In genomic region chr16:92421147-92421934, GRCm38 (mm10) we compare ENCODE assay signal across 9 mouse cellular contexts. TPM values are rescaled to one million over a fixed set of nuclear protein-coding genes. Genes with fewer than 3 reads are reported as not detected.
DNase-seq lines count a peak whose midpoint lies in the region; ATAC-seq and TF ChIP-seq lines count a peak whose summit lies in the region.
"Had no signal": no experiment of that assay in that cellular context is flagged by ENCODE, and none has a peak within 500 bp of the region (broad histone marks: within the 10 kb centered on the region; RNA-seq: fewer than 3 reads in every experiment).

No protein-coding gene starts in this region.

- H3K4me3 ChIP-seq in intestine, postnatal 0 days (ENCODE audit: low read depth, low read length): no peak overlapping the region
- H3K4me3 ChIP-seq in intestine, embryonic 16.5 days (ENCODE audit: low read length): no peak overlapping the region
- H3K4me3 ChIP-seq in embryonic fibroblast, embryonic 13.5 days (ENCODE audit: insufficient read depth, low read length): no peak overlapping the region

- no peaks in the 10 kb centered on the region for H3K36me3 ChIP-seq in intestine, postnatal 0 days (ENCODE audit: control insufficient read depth, insufficient read depth)
- no peaks in the 10 kb centered on the region for H3K36me3 ChIP-seq in intestine, embryonic 16.5 days (ENCODE audit: control insufficient read depth, insufficient read depth, low read length)

- H3K9ac ChIP-seq in intestine, postnatal 0 days (ENCODE audit: low read depth, low read length): no peak overlapping the region
- H3K9ac ChIP-seq in intestine, embryonic 16.5 days (ENCODE audit: low read depth, low read length): no peak overlapping the region

- intact Hi-C loops in left cerebral cortex, postnatal 25 days (cut with DNase I): no loop called here

- peaks cover 24% of the 10 kb centered on the region; the same call in 1 of the 2 replicates for H3K4me1 ChIP-seq in intestine, postnatal 0 days (replicated peaks; ENCODE audit: control insufficient read depth, insufficient read depth, low read length)
- H3K4me1 ChIP-seq in intestine, embryonic 16.5 days (ENCODE audit: control insufficient read depth, insufficient read depth, low read length): peaks cover 22% of the 10 kb centered on the region
- H3K4me1 ChIP-seq in embryonic fibroblast, embryonic 13.5 days (ENCODE audit: control insufficient read depth, insufficient read depth, low read length): peaks cover 17% of the 10 kb centered on the region; the same call in 1 of the 2 replicates

- H3K4me2 ChIP-seq in intestine, postnatal 0 days (replicated peaks; ENCODE audit: low read depth): no peak overlapping the region
- H3K4me2 ChIP-seq in intestine, embryonic 16.5 days (ENCODE audit: low read depth, low read length): no peak overlapping the region

- DNase-seq in adrenal gland, postnatal 10 days: peak; percentile 57
- DNase-seq in adrenal gland, postnatal 25 days: no peak
- DNase-seq in 3T3-L1 (ENCODE audit: low read depth, low spot score): peak; percentile 54
- no peak for DNase-seq in embryo, embryonic 9.5 days (ENCODE audit: extremely low spot score)
- no peak for DNase-seq in left cerebral cortex, postnatal 25 days (ENCODE audit: low spot score in 2 of 2)
- DNase-seq: cerebellum, adult 11 months had no signal

- TF ChIP-seq POLR2A in embryonic fibroblast, embryonic 13.5 days (IDR thresholded peaks at IDR 0.05; ENCODE audit: low read depth, low read length): no peak

- no peaks in the 10 kb centered on the region for H3K27me3 ChIP-seq in intestine, postnatal 0 days (replicated peaks; ENCODE audit: control insufficient read depth, insufficient read depth, low read length)
- no peaks in the 10 kb centered on the region for H3K27me3 ChIP-seq in intestine, embryonic 16.5 days (replicated peaks; ENCODE audit: control insufficient read depth, insufficient read depth, low read length)

- peak; percentile 62 for TF ChIP-seq CTCF in intestine, postnatal 0 days (IDR thresholded peaks at IDR 0.05; ENCODE audit: low read depth)
- peak; percentile 6; the same call in 1 of the 2 replicates for TF ChIP-seq CTCF in embryonic fibroblast, embryonic 13.5 days (IDR thresholded peaks at IDR 0.05; ENCODE audit: borderline replicate concordance, insufficient read depth, low read length)

- peak; percentile 28; the same call in 1 of the 2 replicates for ATAC-seq in intestine, postnatal 0 days
- no peak for ATAC-seq in intestine, embryonic 16.5 days

- H3K9me3 ChIP-seq in intestine, postnatal 0 days (ENCODE audit: control insufficient read depth): no peaks in the 10 kb centered on the region
- H3K9me3 ChIP-seq in intestine, embryonic 16.5 days (ENCODE audit: control insufficient read depth, low read length): no peaks in the 10 kb centered on the region

- 66% methylated on average over 13 of the region's 13 CpGs for WGBS in intestine, postnatal 0 days
- 65% methylated on average over 13 of the region's 13 CpGs for WGBS in intestine, embryonic 16.5 days

- H3K27ac ChIP-seq in intestine, postnatal 0 days (ENCODE audit: low read depth, low read length): peak overlapping the region; percentile 86
- no peak overlapping the region for H3K27ac ChIP-seq in intestine, embryonic 16.5 days (ENCODE audit: low read length)
- H3K27ac ChIP-seq in embryonic fibroblast, embryonic 13.5 days (ENCODE audit: insufficient read depth, low read length): no peak overlapping the region

RNA-seq across cellular contexts. Expression of gene Rcan1, which starts 49.3 kb away (rescaled TPM):
- 10 to 100 TPM; 21.7 to 22.2 TPM for total RNA-seq in adrenal gland, postnatal 10 days (2021)
- total RNA-seq in adrenal gland, postnatal 25 days (2021): 14.7 and 16.2 TPM in 2 replicates
- polyA plus RNA-seq in intestine, postnatal 0 days (2015; fragmentation: Nextera tagmentation; extraction: Ambion mirVana): 52.0 and 86.5 TPM in 2 replicates
- polyA plus RNA-seq in intestine, embryonic 16.5 days (2015; fragmentation: Nextera tagmentation; extraction: Ambion mirVana): 23.6 and 28.1 TPM in 2 replicates
- polyA plus RNA-seq in embryonic fibroblast, embryonic 13.5 days (2011; ENCODE audit: insufficient read length, low read depth, missing spikeins): 25.9 and 35.3 TPM in 2 replicates
- total RNA-seq in left cerebral cortex, postnatal 25 days (2021): 10 to 100 TPM; 60.4 to 63.9 TPM

Comparison
In these comparisons a context has a peak if more than half of its experiments do, and no peak if none do; other contexts are left out.
1. DNase-seq: peak in adrenal gland, postnatal 10 days (single experiment) and 3T3-L1 (single experiment); none in adrenal gland, postnatal 25 days (single experiment), embryo, embryonic 9.5 days (single experiment) and left cerebral cortex, postnatal 25 days (0 of 2).